Mouse (Mus musculus) heart, embryonic 16.5 days (tissue): ENCODE measurements around the gene Depdc1a. TPM values are rescaled to one million over a fixed set of nuclear protein-coding genes. Genes with fewer than 3 reads are reported as not detected.

Experiments
- polyA plus RNA-seq: library from polyadenylated mRNA; unstranded; fragments of >200 nt; fragmentation: Nextera tagmentation; extraction: Ambion mirVana; gene quantifications from 2 replicates; pipeline ENCODE4 v1.2.1, GENCODE M21; 2015

Depdc1a gene
- polyA plus RNA-seq, 1 experiment from 2014 or later = 32.7 TPM

Other genes with a start within 250 kb of the Depdc1a start
- gene Rpe65, start 103.7 kb downstream of the Depdc1a start, polyA plus RNA-seq = not detected in 2 replicates